Mouse (Mus musculus): ENCODE results near the gene Coq7.

- TF ChIP-seq CTCF (IDR thresholded peaks at IDR 0.05), result no peak
- TF ChIP-seq EP300 (IDR thresholded peaks at IDR 0.05), result no peak
Measured at GRCm38 (mm10) chr7:118547451-118547850, 14.3 kb upstream of the Coq7 start.

All from lung, postnatal 0 days (tissue).